Mouse (Mus musculus) urinary bladder, postnatal 0 days (tissue): ENCODE results near the gene Rufy2. TPM values are rescaled to one million over a fixed set of nuclear protein-coding genes. Genes with fewer than 3 reads are reported as not detected.

Experiments used
- polyA plus RNA-seq: library from polyadenylated mRNA; unstranded; fragments of >200 nt; fragmentation: Nextera tagmentation; extraction: Ambion mirVana; gene quantifications from 2 replicates; pipeline ENCODE4 v1.2.1, GENCODE M21; 2015

Rufy2 gene
- polyA plus RNA-seq, result 13.5 and 14.6 TPM in 2 replicates

DNA sequence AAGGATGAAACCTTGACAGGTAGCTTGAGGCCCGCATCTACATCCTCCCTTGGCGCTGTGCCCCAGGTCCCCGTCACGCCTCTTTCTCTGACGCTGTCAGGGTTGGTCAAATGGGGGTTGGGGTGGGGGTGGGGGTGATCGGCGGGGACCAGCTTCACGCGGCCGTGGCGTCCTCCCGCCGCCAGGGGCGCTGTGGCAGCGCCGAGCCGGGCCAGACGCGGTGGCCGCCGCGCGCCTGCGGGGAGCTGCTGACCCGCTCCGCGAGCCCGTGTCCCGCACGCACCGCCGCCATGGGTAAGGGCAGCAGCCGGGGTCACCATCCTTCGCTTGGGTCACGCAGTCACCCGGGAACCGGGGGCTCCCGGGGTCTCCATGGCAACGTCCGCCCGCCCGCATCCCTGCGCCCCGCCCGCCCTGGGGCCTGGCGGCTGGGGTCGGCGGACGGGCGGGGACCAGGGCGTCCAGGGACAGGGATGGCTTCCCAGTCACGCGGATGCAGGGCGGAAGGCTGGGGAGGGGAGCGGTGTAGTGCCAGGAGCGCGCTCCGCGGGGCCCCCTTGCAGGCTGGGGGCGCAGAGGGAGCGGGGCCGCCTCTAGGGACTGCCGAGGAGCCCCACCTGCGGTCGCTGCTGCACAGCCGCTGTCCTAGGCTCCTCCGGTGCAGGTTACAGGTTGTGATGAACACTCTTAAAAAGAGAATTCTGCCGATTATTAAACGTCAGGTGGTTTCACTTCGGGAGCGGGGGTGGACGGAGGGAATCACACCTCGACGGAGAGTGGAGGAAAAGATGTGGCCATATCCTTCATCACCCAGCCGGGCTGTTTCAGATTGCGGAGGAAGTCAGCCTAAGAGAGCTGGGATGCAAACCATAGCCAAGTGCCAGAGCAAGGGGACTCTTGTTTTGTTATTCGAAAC, at the start of gene Rufy2:
Rufy2 (plus strand) TSS at position 185 of the 916 bp plus-strand sequence.

DNA sequence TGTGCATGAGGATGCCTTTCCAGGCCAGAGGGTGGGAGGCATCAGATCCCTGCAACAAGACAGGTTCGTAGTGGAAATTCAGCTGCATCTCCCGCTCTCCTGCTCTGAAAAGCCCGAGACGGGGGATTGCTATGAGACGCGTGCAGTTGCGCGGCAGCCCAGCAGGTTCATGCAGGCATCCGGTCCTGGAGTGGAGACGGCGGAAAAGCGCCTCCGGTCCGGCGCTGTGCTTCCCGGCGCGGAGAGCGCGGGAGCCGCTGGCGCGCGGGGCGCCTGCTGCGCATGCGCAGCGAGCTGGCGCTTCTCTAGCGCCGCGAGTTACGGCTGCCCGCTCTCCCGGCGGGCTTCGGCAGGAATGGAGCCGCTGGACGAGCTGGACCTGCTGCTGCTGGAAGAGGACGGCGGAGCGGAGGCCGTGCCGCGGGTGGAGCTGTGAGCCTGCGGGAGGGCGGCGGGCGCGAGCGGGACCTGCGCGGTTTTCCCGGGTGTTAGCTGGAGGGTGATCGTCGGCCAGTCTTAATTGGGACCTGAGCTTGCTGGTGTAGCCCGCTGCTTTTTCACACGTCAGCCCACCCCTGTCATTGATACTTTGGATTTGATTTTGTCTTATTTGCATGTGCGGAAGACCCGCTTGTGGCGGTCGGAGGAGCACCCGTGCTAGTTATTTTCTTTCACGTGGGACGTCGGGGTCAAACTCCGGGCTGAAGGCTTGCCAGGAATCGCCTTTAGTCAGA, 33.1 kb upstream of the Rufy2 start, which contains the start of gene Dna2:
Dna2 (plus strand) TSS at position 289 of the 734 bp plus-strand sequence.

DNA sequence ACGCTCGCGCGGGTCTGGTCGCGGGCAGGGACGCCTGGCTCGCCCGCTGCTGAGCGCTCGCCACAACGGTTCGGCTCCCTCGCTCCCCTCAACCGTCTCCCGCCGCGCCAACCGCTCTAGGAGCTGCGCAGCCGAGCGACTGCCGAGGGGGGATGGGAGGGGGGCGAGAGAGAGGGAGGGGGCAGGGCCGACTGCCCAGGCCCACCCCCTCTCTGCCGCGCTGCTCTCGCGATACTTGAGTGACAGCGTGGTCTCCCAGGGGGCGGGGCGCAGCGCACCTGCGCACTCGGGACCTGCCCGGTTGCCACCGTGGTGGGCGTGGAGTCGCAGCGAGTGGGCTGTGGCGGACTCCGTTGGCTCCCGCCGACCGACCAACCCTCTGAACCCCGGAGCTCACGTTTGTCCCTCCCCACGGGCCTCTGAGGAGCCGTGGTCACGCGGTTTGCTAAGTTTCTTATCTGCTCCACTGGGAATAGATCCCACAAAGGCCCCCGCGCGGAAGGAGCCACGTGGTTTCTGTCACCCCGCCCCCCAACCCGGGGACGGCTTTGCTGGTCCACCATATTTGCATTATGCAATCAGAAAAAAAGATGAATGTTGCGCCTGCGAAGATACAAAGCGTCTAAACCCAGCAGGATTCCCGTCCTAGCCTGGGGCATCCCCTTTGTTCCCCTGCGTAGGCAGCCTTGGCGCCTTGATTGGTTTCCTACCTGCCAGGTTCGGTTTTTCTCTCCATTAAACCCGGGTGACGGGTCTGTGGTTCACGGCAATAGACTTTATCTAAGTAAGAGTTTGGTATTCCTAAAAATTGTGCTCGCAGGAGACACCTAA, 43.9 kb downstream of the Rufy2 start, which contains the start of the genes Hnrnph3 and Pbld2:
Hnrnph3 (minus strand) TSS at position 469 of the 831 bp plus-strand sequence.
Pbld2 (plus strand) TSS at position 567 of the 831 bp plus-strand sequence.

DNA sequence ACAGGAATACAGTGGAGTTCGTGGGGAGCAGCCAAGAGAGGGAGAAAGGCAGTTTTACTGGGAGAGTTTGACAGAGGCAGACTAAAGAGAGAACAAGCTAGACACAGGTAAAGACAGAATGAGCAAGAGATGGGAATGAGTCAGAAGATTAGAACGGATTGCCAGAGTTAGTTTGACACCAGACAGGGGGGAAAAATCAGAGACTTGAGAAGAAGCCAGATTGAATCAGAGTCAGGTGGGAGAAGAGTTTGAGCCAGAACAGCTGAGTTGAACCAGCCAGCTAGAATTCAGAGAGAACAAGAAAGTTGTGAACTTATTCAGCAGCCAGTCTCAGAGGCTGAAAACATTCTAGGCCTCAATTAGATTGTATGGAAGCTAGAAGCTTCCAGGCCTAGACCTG, 79.8 kb downstream of the Rufy2 start, which contains the start of gene Pbld1:
Pbld1 (plus strand) TSS at position 301 of the 400 bp plus-strand sequence.

Other genes starting within 250 kb of the Rufy2 start
- 54.2 and 56.2 TPM in 2 replicates for gene Ccar1, start 187.9 kb upstream of the Rufy2 start, polyA plus RNA-seq
- gene Tet1, start 71.2 kb upstream of the Rufy2 start, polyA plus RNA-seq, result 7.1 and 7.8 TPM in 2 replicates
- gene Slc25a16, start 59.6 kb upstream of the Rufy2 start, polyA plus RNA-seq, result 12.7 and 13.8 TPM in 2 replicates
- 2.9 and 4.0 TPM in 2 replicates for gene Dna2, start 33.2 kb upstream of the Rufy2 start, polyA plus RNA-seq
- gene Hnrnph3, start 44.0 kb downstream of the Rufy2 start, polyA plus RNA-seq, result 30.7 and 34.8 TPM in 2 replicates
- 0.88 and 0.91 TPM in 2 replicates for gene Pbld2, start 44.1 kb downstream of the Rufy2 start, polyA plus RNA-seq
- 0.23 and 0.39 TPM in 2 replicates for gene Pbld1, start 79.9 kb downstream of the Rufy2 start, polyA plus RNA-seq
- not detected in 2 replicates for gene Atoh7, start 119.4 kb downstream of the Rufy2 start, polyA plus RNA-seq
- gene Mypn, start 223.7 kb downstream of the Rufy2 start, polyA plus RNA-seq, result 0.75 and 1.0 TPM in 2 replicates